Mouse (Mus musculus) adrenal gland, postnatal 4 days (tissue): ENCODE results near the gene Ngdn. TPM values are rescaled to one million over a fixed set of nuclear protein-coding genes. Genes with fewer than 3 reads are reported as not detected.
"Not testable (repeated sequence)": the region's sequence is repeated elsewhere in the genome, so short reads cannot be mapped to it uniquely, and the experiment has no call there.

Source experiments
- DNase-seq, 2 experiments: peaks; one replicate each; pipeline ENCODE4 v3.0.0; 2021 to 2022; ENCODE audit warnings: low spot score in 2 of 2, mixed read lengths in 2 of 2
- total RNA-seq, 2 experiments: library from RNA; stranded (reverse); gene quantifications; 2 replicates each; pipeline ENCODE4 v1.2.3; 2021

The Ngdn gene
- total RNA-seq, 2 experiments from 2014 or later, result 44.2 to 47.5 TPM

GRCm38 (mm10) chr14:54997297-54997696 is 18.0 kb upstream of the Ngdn start:
- DNase-seq, result no peak

- DNase-seq, result no peak
Observed at GRCm38 (mm10) chr14:54998680-54999079, 16.6 kb upstream of the Ngdn start.

- DNase-seq, result not testable (repeated sequence)
Observed at GRCm38 (mm10) chr14:54999868-55000267, 15.4 kb upstream of the Ngdn start.

GRCm38 (mm10) chr14:55000814-55001213 is 14.4 kb upstream of the Ngdn start:
- DNase-seq, result no peak

GRCm38 (mm10) chr14:55001446-55001845 is 13.8 kb upstream of the Ngdn start:
- DNase-seq, result no peak

GRCm38 (mm10) chr14:55001938-55002686 is 13.1 kb upstream of the Ngdn start:
- no peak for DNase-seq

- no peak for DNase-seq
Observed at GRCm38 (mm10) chr14:55002687-55003120, 12.6 kb upstream of the Ngdn start.

GRCm38 (mm10) chr14:55003878-55004855 is 11.1 kb upstream of the Ngdn start:
- no peak for DNase-seq

- DNase-seq, result no peak
Observed at GRCm38 (mm10) chr14:55005506-55005905, 9.7 kb upstream of the Ngdn start.

- no peak for DNase-seq
Observed at GRCm38 (mm10) chr14:55005967-55006366, 9.3 kb upstream of the Ngdn start.

GRCm38 (mm10) chr14:55006541-55006940 is 8.7 kb upstream of the Ngdn start:
- DNase-seq, result no peak

GRCm38 (mm10) chr14:55007120-55007908 is 7.9 kb upstream of the Ngdn start:
- DNase-seq, result no peak

GRCm38 (mm10) chr14:55008417-55008816 is 6.8 kb upstream of the Ngdn start:
- no peak for DNase-seq

GRCm38 (mm10) chr14:55011116-55011515 is 4.1 kb upstream of the Ngdn start:
- no peak for DNase-seq

- DNase-seq, result peak in 1 of 2 experiments; percentile 11
Observed at GRCm38 (mm10) chr14:55014591-55014990, 663 bp upstream of the Ngdn start.

- no peak for DNase-seq
Observed at GRCm38 (mm10) chr14:55015767-55016111, 485 bp downstream of the Ngdn start.

- no peak for DNase-seq
Observed at GRCm38 (mm10) chr14:55016876-55017275, 1.6 kb downstream of the Ngdn start.

GRCm38 (mm10) chr14:55020394-55020793 is 5.1 kb downstream of the Ngdn start:
- DNase-seq, result no peak

GRCm38 (mm10) chr14:55023011-55023410 is 7.8 kb downstream of the Ngdn start:
- no peak for DNase-seq

- DNase-seq, result peak in 1 of 2 experiments; percentile 32
Observed at GRCm38 (mm10) chr14:55024236-55024635, 9.0 kb downstream of the Ngdn start.

- DNase-seq, result no peak
Observed at GRCm38 (mm10) chr14:55025527-55025926, 10.3 kb downstream of the Ngdn start.
